Mouse (Mus musculus) liver, adult (tissue): ENCODE data around the gene Ccp110.

Experiments
- GATA4 ChIP-seq: IDR thresholded peaks from 2 replicates; pipeline ENCODE4 v1.6.1; 2014; ENCODE audit warnings: mild to moderate bottlenecking, low read length; ENCODE audit not compliant: insufficient replicate concordance

The Ccp110 gene

GRCm38 (mm10) chr7:118751625-118752024 lies 39.3 kb downstream of the Ccp110 start:
- TF ChIP-seq GATA4: no peak

GRCm38 (mm10) chr7:118755756-118756155 lies 43.4 kb downstream of the Ccp110 start:
- no peak for TF ChIP-seq GATA4

- no peak for TF ChIP-seq GATA4
Observed at GRCm38 (mm10) chr7:118756490-118757265, 44.3 kb downstream of the Ccp110 start.

- no peak for TF ChIP-seq GATA4
Observed at GRCm38 (mm10) chr7:118758369-118758768, 46.0 kb downstream of the Ccp110 start.

- TF ChIP-seq GATA4: no peak
Observed at GRCm38 (mm10) chr7:118759372-118759771, 47.0 kb downstream of the Ccp110 start.

GRCm38 (mm10) chr7:118763939-118764338 lies 51.6 kb downstream of the Ccp110 start:
- TF ChIP-seq GATA4: no peak

- TF ChIP-seq GATA4: no peak
Observed at GRCm38 (mm10) chr7:118764725-118765124, 52.4 kb downstream of the Ccp110 start.

GRCm38 (mm10) chr7:118765604-118766003 lies 53.3 kb downstream of the Ccp110 start:
- no peak for TF ChIP-seq GATA4

- no peak for TF ChIP-seq GATA4
Observed at GRCm38 (mm10) chr7:118766119-118766833, 53.9 kb downstream of the Ccp110 start.

GRCm38 (mm10) chr7:118766834-118767224 lies 54.5 kb downstream of the Ccp110 start:
- TF ChIP-seq GATA4: no peak

- TF ChIP-seq GATA4: no peak
Observed at GRCm38 (mm10) chr7:118769208-118769607, 56.9 kb downstream of the Ccp110 start.

- TF ChIP-seq GATA4: no peak
Observed at GRCm38 (mm10) chr7:118769655-118770054, 57.3 kb downstream of the Ccp110 start.

GRCm38 (mm10) chr7:118773027-118773426 lies 60.7 kb downstream of the Ccp110 start:
- TF ChIP-seq GATA4: no peak

GRCm38 (mm10) chr7:118775991-118776390 lies 63.6 kb downstream of the Ccp110 start:
- TF ChIP-seq GATA4: no peak

GRCm38 (mm10) chr7:118776491-118776890 lies 64.1 kb downstream of the Ccp110 start:
- TF ChIP-seq GATA4: no peak
